Mouse (Mus musculus) hindbrain, embryonic 14.5 days (tissue): ENCODE measurements around the gene Ubqln4. TPM values are rescaled to one million over a fixed set of nuclear protein-coding genes. Genes with fewer than 3 reads are reported as not detected.
"Not testable (repeated sequence)": the region's sequence is repeated elsewhere in the genome, so short reads cannot be mapped to it uniquely, and the experiment has no call there.

Experiments used
- ATAC-seq: fragments of 200-750 bp; cut with Nextera tagmentation; 2 replicates; pipeline ENCODE4 v1.8.0; 2017; ENCODE audit warnings: moderate number of reproducible peaks, mild to moderate bottlenecking, moderate TSS enrichment, moderate library complexity; ENCODE audit not compliant: low FRiP score
- DNase-seq: peaks from one replicate; pipeline ENCODE4 v3.0.0-alpha.2; 2015; ENCODE audit warnings: low spot score
- H3K27ac ChIP-seq: fragments of 300-500 bp; sonication (generic); 2 replicates; pipeline ENCODE4 v1.5.1; 2014; ENCODE audit warnings: mild to moderate bottlenecking, moderate library complexity
- H3K27me3 ChIP-seq: fragments of 300-500 bp; sonication (generic); 2 replicates; pipeline ENCODE4 v1.6.1; 2014; ENCODE audit warnings: mild to moderate bottlenecking, low read length, mixed read lengths; ENCODE audit not compliant: control insufficient read depth, insufficient read depth
- H3K36me3 ChIP-seq: fragments of 300-500 bp; sonication (generic); replicated peaks from 2 replicates; pipeline ENCODE4 v1.6.1; 2014; ENCODE audit not compliant: control insufficient read depth, insufficient read depth
- H3K4me1 ChIP-seq: fragments of 300-500 bp; sonication (generic); replicated peaks from 2 replicates; pipeline ENCODE4 v1.6.1; 2014; ENCODE audit warnings: antibody characterized with exemption, low read length, mixed read lengths; ENCODE audit not compliant: control insufficient read depth, insufficient read depth
- H3K4me2 ChIP-seq: fragments of 300-500 bp; sonication (generic); replicated peaks from 2 replicates; pipeline ENCODE4 v1.6.1; 2014; ENCODE audit warnings: mild to moderate bottlenecking, moderate library complexity
- H3K4me3 ChIP-seq: fragments of 300-500 bp; sonication (generic); replicated peaks from 2 replicates; pipeline ENCODE4 v1.5.1; 2014; ENCODE audit warnings: mild to moderate bottlenecking, low read length
- H3K9ac ChIP-seq: fragments of 300-500 bp; sonication (generic); 2 replicates; pipeline ENCODE4 v1.6.1; 2014
- H3K9me3 ChIP-seq: fragments of 300-500 bp; sonication (generic); 2 replicates; pipeline ENCODE4 v1.6.1; 2016; ENCODE audit warnings: low read length; ENCODE audit not compliant: control insufficient read depth
- WGBS: fragments of 180-500 bp; shearing (Covaris S2); extraction: QIAGEN DNeasy Blood & Tissue Kit; methylation state at CpG from one replicate; pipeline ENCODE4 v1.1.7; 2014; 5-methylcytosine and 5-hydroxymethylcytosine counted together
- polyA plus RNA-seq: library from polyadenylated mRNA; unstranded; fragments of >200 nt; fragmentation: Nextera tagmentation; extraction: Ambion mirVana; gene quantifications from 2 replicates; pipeline ENCODE4 v1.2.1, GENCODE M21; 2014

Ubqln4 gene
- polyA plus RNA-seq, 1 experiment from 2014 or later: 42.9 TPM

DNA sequence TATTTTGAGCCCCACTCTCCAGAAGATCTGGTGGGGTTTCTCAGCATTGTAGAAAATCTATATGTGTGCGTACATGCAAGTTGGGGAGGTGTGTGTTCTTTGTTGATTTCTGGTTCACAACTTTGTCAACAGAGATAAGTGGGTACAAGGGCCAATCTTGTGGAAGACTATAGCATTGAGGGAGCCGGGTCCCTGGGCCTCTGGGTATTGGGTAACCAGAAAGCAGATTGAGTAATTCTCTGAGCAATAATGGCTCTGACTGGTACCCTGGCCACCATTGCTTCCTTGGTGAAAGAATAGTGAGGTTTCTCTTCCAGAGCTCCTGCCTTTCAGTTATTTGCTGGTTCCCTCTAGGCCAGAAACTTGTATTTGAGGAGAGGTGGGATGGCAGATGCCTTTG lies 15.5 kb downstream of the Ubqln4 start:
- Histone ChIP-seq H3K36me3 (peaks cover 68% of the 10 kb centered on the region), H3K4me2 (no peak overlapping the region), H3K27me3 (no peaks in the 10 kb centered on the region), H3K4me1 (no peaks in the 10 kb centered on the region), H3K4me3 (no peak overlapping the region), H3K9ac (no peak overlapping the region), H3K27ac (no peak overlapping the region), H3K9me3 (no peaks in the 10 kb centered on the region)
- ATAC-seq: no peak
- DNase-seq: no peak
- WGBS: 95% methylated on average over 2 of the region's 2 CpGs

DNA sequence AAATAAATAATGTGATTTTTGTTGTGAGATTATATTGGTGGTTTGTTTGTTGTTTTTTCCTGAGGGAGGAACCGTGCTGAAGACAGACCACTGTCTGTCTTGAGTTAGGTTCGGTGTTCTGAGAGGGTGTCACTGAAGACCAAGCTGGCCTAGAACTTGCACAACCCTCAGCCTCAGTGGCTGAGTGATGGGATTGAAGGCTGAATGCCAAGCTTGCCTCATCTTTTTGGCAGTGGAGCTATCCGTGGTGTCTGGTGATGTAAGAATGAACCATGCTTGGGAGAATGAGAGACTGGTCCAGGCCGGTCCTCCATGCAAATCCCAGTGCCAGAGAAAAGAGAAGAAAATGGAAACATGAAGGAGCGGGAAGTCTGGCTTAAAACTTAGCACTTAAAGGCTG lies 16.1 kb downstream of the Ubqln4 start:
- Histone ChIP-seq H3K27ac (no peak overlapping the region), H3K27me3 (no peaks in the 10 kb centered on the region), H3K9ac (no peak overlapping the region), H3K4me3 (no peak overlapping the region), H3K4me1 (no peaks in the 10 kb centered on the region), H3K9me3 (no peaks in the 10 kb centered on the region), H3K36me3 (peaks cover 62% of the 10 kb centered on the region), H3K4me2 (no peak overlapping the region)
- ATAC-seq (no peak), DNase-seq (no peak)
- 97% methylated on average over 5 of the region's 5 CpGs for WGBS

DNA sequence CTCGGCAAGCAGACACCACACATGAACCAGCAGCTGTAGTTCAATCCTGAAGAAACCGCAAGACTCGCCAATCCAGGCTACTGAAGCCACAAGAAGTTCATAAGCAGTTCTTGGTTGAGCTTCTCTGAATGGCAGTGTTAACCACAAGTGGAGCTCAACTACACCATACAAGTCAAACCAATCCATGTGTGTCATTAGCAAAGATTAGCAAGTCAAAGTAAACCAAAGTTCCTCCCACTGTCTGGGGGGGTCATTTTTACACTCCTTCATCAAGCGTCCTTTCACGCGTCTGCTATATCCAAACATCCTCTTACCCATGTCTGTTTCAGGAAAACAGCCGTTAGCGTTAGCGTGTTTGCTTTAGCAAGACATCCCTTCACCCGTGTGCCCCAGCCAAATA lies 16.8 kb downstream of the Ubqln4 start:
- H3K9me3 ChIP-seq: no peaks in the 10 kb centered on the region
- WGBS: 95% methylated on average over 10 of the region's 10 CpGs
- no peak overlapping the region for H3K4me2 ChIP-seq
- H3K36me3 ChIP-seq: peaks cover 55% of the 10 kb centered on the region
- no peaks in the 10 kb centered on the region for H3K27me3 ChIP-seq
- H3K4me1 ChIP-seq: no peaks in the 10 kb centered on the region
- no peak overlapping the region for H3K9ac ChIP-seq
- ATAC-seq (no peak), DNase-seq (no peak)
- H3K4me3 ChIP-seq: no peak overlapping the region
- H3K27ac ChIP-seq: no peak overlapping the region

DNA sequence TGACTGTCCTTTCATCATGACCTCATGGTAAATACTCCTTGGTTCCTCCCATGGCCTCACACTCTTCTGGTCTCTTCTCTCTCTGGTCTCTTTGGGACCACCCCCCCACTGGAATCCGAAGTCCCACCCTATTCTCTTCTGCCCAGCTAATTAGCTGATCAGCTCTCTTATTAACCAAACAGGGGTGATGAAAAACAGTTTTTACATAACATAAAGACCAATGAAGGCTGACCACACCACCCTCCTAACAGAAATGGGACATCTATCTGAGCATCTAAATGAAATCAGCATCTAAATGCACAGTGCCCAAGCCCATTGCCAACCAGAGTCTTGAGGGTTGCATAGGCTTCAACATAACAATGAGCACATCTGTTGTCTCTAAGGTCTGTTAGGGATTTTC lies 18.3 kb downstream of the Ubqln4 start:
- WGBS: 61% methylated on average over 1 of the region's 1 CpGs
- no peaks in the 10 kb centered on the region for H3K4me1 ChIP-seq
- DNase-seq: no peak
- no peak overlapping the region for H3K27ac ChIP-seq
- H3K36me3 ChIP-seq: peaks cover 40% of the 10 kb centered on the region
- H3K9me3 ChIP-seq: no peaks in the 10 kb centered on the region
- no peaks in the 10 kb centered on the region for H3K27me3 ChIP-seq
- no peak for ATAC-seq
- no peak overlapping the region for H3K4me2 ChIP-seq
- H3K9ac ChIP-seq: no peak overlapping the region
- H3K4me3 ChIP-seq: no peak overlapping the region

DNA sequence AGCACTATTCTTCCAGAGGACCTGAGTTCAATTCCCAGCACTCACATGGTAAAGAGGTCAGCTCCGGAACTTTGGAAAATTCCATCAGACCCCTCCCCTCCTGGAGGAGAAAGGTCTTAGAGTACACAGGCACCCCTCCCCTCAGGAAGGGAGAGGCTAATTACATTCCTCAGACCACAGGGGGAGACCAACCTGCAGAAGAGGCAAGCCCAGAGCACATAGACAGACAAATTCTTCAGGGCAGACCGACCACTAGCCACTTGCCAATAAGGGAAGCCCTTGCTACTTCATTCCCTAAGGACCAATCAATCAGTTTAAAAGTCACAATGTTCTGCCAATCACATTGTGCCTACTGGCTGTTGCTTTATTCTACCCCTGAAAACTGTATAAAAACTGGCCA lies 19.3 kb downstream of the Ubqln4 start:
- WGBS: 81% methylated on average over 2 of the region's 2 CpGs
- no peak for ATAC-seq
- Histone ChIP-seq H3K9me3 (no peaks in the 10 kb centered on the region), H3K36me3 (peaks cover 31% of the 10 kb centered on the region), H3K9ac (no peak overlapping the region), H3K4me1 (no peaks in the 10 kb centered on the region), H3K4me3 (no peak overlapping the region), H3K4me2 (no peak overlapping the region), H3K27me3 (no peaks in the 10 kb centered on the region), H3K27ac (no peak overlapping the region)
- DNase-seq: no peak

DNA sequence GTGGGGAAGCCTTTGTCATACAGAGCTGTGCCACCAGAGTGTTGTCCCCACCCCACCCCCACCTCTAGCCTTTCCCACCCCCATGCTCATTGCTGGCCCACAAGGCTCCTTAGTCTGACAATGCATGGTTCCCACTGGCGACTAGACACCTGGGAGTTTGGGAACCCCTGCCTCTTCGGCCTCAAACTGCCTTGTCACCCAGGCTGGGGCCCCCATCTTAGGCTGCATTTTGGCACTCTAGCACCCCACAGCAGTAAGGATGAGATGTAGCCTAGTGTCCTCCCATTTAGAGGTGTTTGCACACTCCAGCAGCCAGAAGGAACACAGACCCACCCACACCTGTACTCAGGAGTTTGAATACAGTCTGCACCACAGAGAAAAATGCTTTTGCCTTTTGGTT lies 20.3 kb downstream of the Ubqln4 start:
- 95% methylated on average over 2 of the region's 2 CpGs for WGBS
- Histone ChIP-seq H3K36me3 (peaks cover 21% of the 10 kb centered on the region), H3K9ac (no peak overlapping the region), H3K9me3 (no peaks in the 10 kb centered on the region), H3K4me2 (no peak overlapping the region), H3K27me3 (no peaks in the 10 kb centered on the region), H3K4me3 (no peak overlapping the region), H3K4me1 (no peaks in the 10 kb centered on the region), H3K27ac (no peak overlapping the region)
- ATAC-seq (no peak), DNase-seq (no peak)

DNA sequence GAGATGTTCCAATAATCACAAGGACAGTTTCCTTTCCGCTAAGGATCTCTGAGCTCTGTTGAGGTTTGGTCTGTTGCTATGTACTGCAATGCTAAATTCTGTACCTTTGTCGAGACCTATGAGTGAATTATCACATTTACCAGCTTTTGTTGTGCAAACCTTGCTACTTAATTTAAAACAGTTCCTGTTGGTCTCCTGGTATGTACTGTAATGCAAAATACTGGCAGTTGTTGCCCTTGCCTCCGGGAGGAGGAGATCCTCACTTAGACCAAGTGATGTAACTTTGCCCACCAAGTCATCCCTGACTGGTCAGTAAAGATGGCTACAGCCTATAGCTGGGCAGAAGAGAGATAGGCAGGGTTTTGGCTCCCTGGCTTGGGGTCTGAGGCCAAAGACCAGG lies 22.0 kb downstream of the Ubqln4 start, which contains the start of gene Ssr2:
TSS of gene Ssr2 (plus strand) at position 337 of the 400 bp plus-strand sequence.
- peaks cover 7% of the 10 kb centered on the region; the same call in 1 of the 2 replicates for H3K4me1 ChIP-seq
- H3K9ac ChIP-seq: no peak within 1 kb of the TSS
- no peak within 1 kb of the TSS for H3K27ac ChIP-seq
- H3K36me3 ChIP-seq: 0 out of 2 replicates have a peak, but pooled peaks cover 4% of the 10 kb centered on the region
- no peak within 1 kb of the TSS for H3K4me2 ChIP-seq
- no peak for ATAC-seq
- H3K27me3 ChIP-seq: no peaks in the 10 kb centered on the region
- H3K9me3 ChIP-seq: no peaks in the 10 kb centered on the region
- 90% methylated on average over 3 of the region's 3 CpGs for WGBS
- no peak within 1 kb of the TSS for H3K4me3 ChIP-seq
- DNase-seq: no peak

DNA sequence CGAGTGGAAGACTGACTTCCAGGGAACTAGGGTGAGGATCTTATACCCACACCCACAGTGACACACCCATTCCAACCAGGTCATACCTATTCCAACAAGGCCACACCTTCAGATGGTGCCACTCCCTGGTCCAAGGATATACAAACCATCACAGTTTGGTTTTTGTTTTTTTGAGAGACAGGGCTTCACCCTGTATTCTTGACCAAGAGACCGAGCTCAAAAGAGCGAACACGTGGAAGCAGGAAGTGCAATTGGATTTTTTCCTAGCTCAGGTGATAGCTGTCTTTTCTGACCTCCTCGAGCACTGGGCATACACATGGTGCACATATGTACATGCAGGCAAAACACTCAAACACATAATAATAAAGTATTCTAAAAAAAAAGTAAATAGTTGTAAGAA lies 24.3 kb downstream of the Ubqln4 start:
- WGBS: 91% methylated on average over 5 of the region's 5 CpGs
- H3K27me3 ChIP-seq, H3K4me3 ChIP-seq, ATAC-seq, DNase-seq, H3K4me2 ChIP-seq, H3K9me3 ChIP-seq, H3K9ac ChIP-seq, H3K27ac ChIP-seq: not testable (repeated sequence)
- peaks cover 13% of the 10 kb centered on the region; the same call in 1 of the 2 replicates for H3K4me1 ChIP-seq
- peaks cover 22% of the 10 kb centered on the region for H3K36me3 ChIP-seq

DNA sequence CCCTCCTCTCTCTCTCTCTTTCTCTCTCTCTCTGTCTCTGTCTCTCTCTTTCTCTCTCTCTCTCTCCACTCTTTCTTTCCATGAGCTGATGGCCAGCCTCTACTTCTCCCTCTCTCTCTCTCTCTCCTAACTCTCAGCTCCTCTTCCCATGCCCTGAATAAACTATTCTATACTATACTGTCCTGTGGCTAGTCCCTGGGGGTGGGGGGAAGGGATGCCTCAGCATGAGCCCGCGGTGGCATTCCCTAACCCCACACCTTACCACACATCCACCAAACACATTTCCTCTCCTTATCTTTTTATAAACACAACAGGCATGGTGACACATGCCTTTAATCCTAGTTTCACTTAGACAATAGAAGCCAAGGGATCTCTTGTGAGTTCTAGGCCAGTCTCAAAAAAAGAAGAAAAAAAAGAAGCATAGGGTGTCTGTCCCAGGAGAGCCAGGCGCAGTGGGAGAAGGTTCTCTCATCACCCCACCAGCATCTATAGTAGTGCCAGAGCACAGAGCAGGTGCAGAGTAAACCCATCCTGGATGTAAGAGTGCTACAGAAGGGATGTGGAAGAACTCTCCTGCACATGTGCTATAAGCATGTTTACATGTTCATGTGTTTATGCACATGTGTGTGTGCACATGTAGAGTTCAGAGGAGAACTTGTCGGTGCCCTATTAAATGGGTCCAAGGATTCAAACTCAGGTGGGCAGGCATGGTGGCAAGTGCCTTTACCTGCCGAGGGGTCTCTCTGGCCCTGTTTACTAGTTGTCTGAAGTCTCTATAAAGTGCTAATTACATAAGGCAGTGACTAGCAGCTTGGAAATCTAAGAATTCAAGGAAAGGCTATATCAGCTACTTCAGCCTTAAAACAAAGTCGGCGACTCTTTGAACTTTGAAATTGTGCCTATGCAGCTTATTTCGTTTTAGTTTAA lies 25.2 kb downstream of the Ubqln4 start:
- H3K36me3 ChIP-seq: peaks cover 31% of the 10 kb centered on the region
- no peaks in the 10 kb centered on the region for H3K9me3 ChIP-seq
- DNase-seq: no peak
- H3K27ac ChIP-seq: no peak overlapping the region
- WGBS: 54% methylated on average over 8 of the region's 8 CpGs
- H3K4me1 ChIP-seq: peaks cover 13% of the 10 kb centered on the region; the same call in 1 of the 2 replicates
- ATAC-seq: 0 out of 2 replicates have a peak, but pooled peaks have one; percentile 8
- H3K4me2 ChIP-seq: peak overlapping the region; percentile 87
- H3K27me3 ChIP-seq: no peaks in the 10 kb centered on the region
- peak overlapping the region; percentile 87; the same call in 1 of the 2 replicates for H3K9ac ChIP-seq
- H3K4me3 ChIP-seq: peak overlapping the region; percentile 80
